ENCODE assay signal across 9 mouse cellular contexts in the genomic region with DNA sequence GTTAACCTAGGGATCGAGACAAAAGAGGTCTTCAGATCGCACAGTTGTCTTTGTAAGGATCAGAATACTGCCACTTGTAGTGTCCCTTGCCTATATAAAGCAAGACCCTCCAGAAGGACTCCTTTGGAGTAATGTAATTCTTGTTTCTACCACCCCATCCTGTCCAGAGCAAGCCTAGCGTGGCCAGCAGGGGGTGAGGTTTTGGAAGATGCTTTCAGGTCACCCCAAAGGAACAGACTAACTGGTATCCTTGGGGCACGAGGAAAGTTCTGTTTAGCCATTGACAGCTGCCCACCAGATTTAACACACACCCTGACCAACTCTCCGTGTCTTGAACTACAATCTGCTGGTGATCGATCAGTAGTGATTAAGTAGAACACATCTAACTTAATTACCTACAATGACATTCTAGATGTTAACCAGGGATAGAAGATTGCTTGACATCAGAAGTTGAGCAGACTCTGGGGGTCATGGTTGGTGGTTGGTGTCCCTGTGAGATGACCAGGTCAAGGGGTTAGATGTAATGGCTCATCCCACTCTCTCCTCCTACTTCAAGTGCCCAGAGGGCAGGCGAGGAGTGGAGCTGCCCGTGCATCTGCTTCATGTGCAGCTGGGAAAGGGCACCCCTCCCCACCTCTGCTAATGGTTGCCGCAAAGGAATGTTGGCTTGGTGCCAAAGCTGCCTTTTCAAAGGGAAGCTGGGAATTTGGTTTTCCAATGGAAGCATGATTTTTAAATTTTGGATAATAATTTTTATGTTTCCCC. TPM values are rescaled to one million over a fixed set of nuclear protein-coding genes. Genes with fewer than 3 reads are reported as not detected.
A peak's percentile ranks its signal among the peaks of the same experiment; 100 is the strongest.
DNase-seq lines count a peak whose midpoint lies in the region; ATAC-seq and TF ChIP-seq lines count a peak whose summit lies in the region.
"Had no signal": no experiment of that assay in that cellular context is flagged by ENCODE, and none has a peak within 500 bp of the region (broad histone marks: within the 10 kb centered on the region; RNA-seq: fewer than 3 reads in every experiment).

No protein-coding gene starts in this region.

- no peak overlapping the region for H3K9ac ChIP-seq in hindbrain, embryonic 11.5 days (ENCODE audit: low read depth, low read length)
- H3K9ac ChIP-seq in hindbrain, embryonic 16.5 days (ENCODE audit: low read depth, low read length) = no peak overlapping the region
- no peak overlapping the region for H3K9ac ChIP-seq in CH12.LX (ENCODE audit: insufficient read depth, low read depth)

- H3K4me2 ChIP-seq in hindbrain, embryonic 11.5 days (replicated peaks; ENCODE audit: low read depth, low read length) = no peak overlapping the region
- no peak overlapping the region for H3K4me2 ChIP-seq in hindbrain, embryonic 16.5 days (ENCODE audit: low read length)
- H3K4me2 ChIP-seq in CH12.LX (ENCODE audit: insufficient read depth, low read depth, poor library complexity, severe bottlenecking) = no peak overlapping the region

- no peaks in the 10 kb centered on the region for H3K9me3 ChIP-seq in hindbrain, embryonic 11.5 days (ENCODE audit: control insufficient read depth, low read length)
- no peaks in the 10 kb centered on the region for H3K9me3 ChIP-seq in hindbrain, embryonic 16.5 days (ENCODE audit: control insufficient read depth, low read length)
- no peaks in the 10 kb centered on the region for H3K9me3 ChIP-seq in CH12.LX (replicated peaks; ENCODE audit: low read length)
- H3K9me3 ChIP-seq: G1E had no signal

- H3K36me3 ChIP-seq in hindbrain, embryonic 11.5 days (ENCODE audit: control insufficient read depth, insufficient read depth, low read length) = no peaks in the 10 kb centered on the region
- no peaks in the 10 kb centered on the region for H3K36me3 ChIP-seq in hindbrain, embryonic 16.5 days (ENCODE audit: control insufficient read depth, insufficient read depth, low read length)
- no peaks in the 10 kb centered on the region for H3K36me3 ChIP-seq in CH12.LX (replicated peaks in 1 of 2; ENCODE audit: control insufficient read depth in 1 of 2, insufficient read depth in 1 of 2, low read length in 1 of 2)

- TF ChIP-seq CTCF in CH12.LX (conservative IDR thresholded peaks at IDR 0.05 in 1 of 2, IDR thresholded peaks at IDR 0.05 in 1 of 2; ENCODE audit: low read depth in 2 of 2, low read length in 2 of 2) = no peak

- TF ChIP-seq POLR2A in CH12.LX (IDR thresholded peaks at IDR 0.05; ENCODE audit: low read depth, low read length) = no peak

- H3K4me1 ChIP-seq in hindbrain, embryonic 11.5 days (replicated peaks; ENCODE audit: control insufficient read depth, insufficient read depth, low read length) = 0 out of 2 replicates have a peak, but pooled peaks cover 2% of the 10 kb centered on the region
- H3K4me1 ChIP-seq in hindbrain, embryonic 16.5 days (ENCODE audit: control insufficient read depth, insufficient read depth, low read depth, low read length) = peaks cover 32% of the 10 kb centered on the region
- H3K4me1 ChIP-seq in CH12.LX (ENCODE audit: control insufficient read depth in 1 of 2, insufficient read depth in 2 of 2) = peaks cover 7 to 15% of the 10 kb centered on the region in 2 experiments

- intact Hi-C loops in gastrocnemius, postnatal 36 days (cut with DNase I) = no loop called here

- H3K79me2 ChIP-seq in CH12.LX (replicated peaks; ENCODE audit: control insufficient read depth, extremely low read depth, insufficient read depth, poor library complexity, severe bottlenecking) = no peaks in the 10 kb centered on the region

- peak; percentile 61 for DNase-seq in hindbrain, embryonic 11.5 days (ENCODE audit: low spot score)
- DNase-seq in CH12.LX (ENCODE audit: extremely low read depth) = no peak
- peak; percentile 55 for DNase-seq in embryo, embryonic 10.5 days (ENCODE audit: low spot score)
- DNase-seq in kidney, postnatal 14 days = peak; percentile 48
- no peak for DNase-seq in thymus, postnatal 25 days
- DNase-seq in frontal cortex, postnatal 25 days (ENCODE audit: low spot score in 2 of 2) = no peak
- no peak for DNase-seq in gastrocnemius, postnatal 36 days

- TF ChIP-seq EP300 in CH12.LX (IDR thresholded peaks at IDR 0.05; ENCODE audit: low read length) = no peak

- 73% methylated on average over 9 of the region's 9 CpGs for WGBS in hindbrain, embryonic 11.5 days
- 57% methylated on average over 9 of the region's 9 CpGs for WGBS in hindbrain, embryonic 16.5 days

- in situ Hi-C loops in CH12.LX (cut with MboI; ENCODE audit: low pct_ligation_motif_present, low pct_unique_long_range_greater_than_20kb, low sequenced_read_pairs) = no loop called here

- dilution Hi-C loops in CH12.LX (cut with MboI; ENCODE audit: extremely low pct_ligation_motif_present, extremely low pct_unique_long_range_greater_than_20kb, low sequenced_read_pairs) = no loop called here

- H3K4me3 ChIP-seq in hindbrain, embryonic 11.5 days (ENCODE audit: low read depth, low read length) = no peak overlapping the region
- no peak overlapping the region for H3K4me3 ChIP-seq in hindbrain, embryonic 16.5 days (ENCODE audit: low read length)
- no peak overlapping the region for H3K4me3 ChIP-seq in CH12.LX (replicated peaks in 1 of 3; ENCODE audit: low read depth in 2 of 3, low read length in 2 of 3, poor library complexity in 1 of 3)

- no peak for TF ChIP-seq RAD21 in CH12.LX (IDR thresholded peaks at IDR 0.05; ENCODE audit: low read depth, low read length)

- H3K27ac ChIP-seq in hindbrain, embryonic 11.5 days (ENCODE audit: low read depth, low read length) = no peak overlapping the region
- H3K27ac ChIP-seq in hindbrain, embryonic 16.5 days (ENCODE audit: low read depth, low read length) = no peak overlapping the region
- H3K27ac ChIP-seq in CH12.LX (ENCODE audit: insufficient read depth, low read depth) = no peak overlapping the region

- no peaks in the 10 kb centered on the region for H3K27me3 ChIP-seq in hindbrain, embryonic 11.5 days (ENCODE audit: control insufficient read depth, insufficient read depth, low read length)
- no peaks in the 10 kb centered on the region for H3K27me3 ChIP-seq in hindbrain, embryonic 16.5 days (replicated peaks; ENCODE audit: control insufficient read depth, insufficient read depth, low read length)
- H3K27me3 ChIP-seq in CH12.LX (replicated peaks) = no peaks in the 10 kb centered on the region

- ATAC-seq in hindbrain, embryonic 11.5 days (ENCODE audit: low FRiP score) = no peak
- ATAC-seq in hindbrain, embryonic 16.5 days = no peak

TF ChIP-seq in CH12.LX, 34 proteins besides CTCF, POLR2A, EP300 and RAD21:
- TF ChIP-seq SMC3 (IDR thresholded peaks at IDR 0.05; ENCODE audit: low read depth, low read length) = peak; percentile 3; the same call in 1 of the 2 replicates
- no peak for TF ChIP-seq SIN3A (IDR thresholded peaks at IDR 0.05; ENCODE audit: low read length)

RNA-seq across cellular contexts. Expression of a gene that starts 10.6 kb away (rescaled TPM):
- polyA plus RNA-seq in hindbrain, embryonic 11.5 days (2014; fragmentation: Nextera tagmentation; extraction: Ambion mirVana) = 59.5 and 61.2 TPM in 2 replicates
- 65.8 and 68.6 TPM in 2 replicates for polyA plus RNA-seq in hindbrain, embryonic 16.5 days (2015; fragmentation: Nextera tagmentation; extraction: Ambion mirVana)
- total RNA-seq in CH12.LX (2012; rRNA removed) (0.25 and 0.76 TPM in 2 replicates), CH12.LX (2014; rRNA removed) (2.3 and 4.0 TPM in 2 replicates)
- 0.39 and 0.55 TPM in 2 replicates for polyA plus RNA-seq in CH12.LX (2012; ENCODE audit: insufficient read length, low read depth)
- total RNA-seq in gastrocnemius, postnatal 36 days (2021) = 1 to 10 TPM; 2.3 to 2.4 TPM

Comparison
In these comparisons a context has a peak if more than half of its experiments do, and no peak if none do; other contexts are left out.
1. DNase-seq: peak in hindbrain, embryonic 11.5 days (single experiment), embryo, embryonic 10.5 days (single experiment) and kidney, postnatal 14 days (single experiment); none in CH12.LX (single experiment), thymus, postnatal 25 days (single experiment), frontal cortex, postnatal 25 days (0 of 2) and gastrocnemius, postnatal 36 days (0 of 2).
2. RNA of a gene that starts 10.6 kb away (polyA plus RNA-seq): 65.8 to 68.6 TPM in hindbrain, embryonic 16.5 days and 59.5 to 61.2 TPM in hindbrain, embryonic 11.5 days; 0.39 to 0.55 TPM in CH12.LX; every median in the first group is over 10 times any median in the second.